Mouse (Mus musculus): ENCODE measurements around the gene Psma4. TPM values are rescaled to one million over a fixed set of nuclear protein-coding genes. Genes with fewer than 3 reads are reported as not detected.

The Psma4 gene
- 239 and 257 TPM in 2 replicates for polyA plus RNA-seq (2015; fragmentation: Nextera tagmentation; extraction: Ambion mirVana)

DNA sequence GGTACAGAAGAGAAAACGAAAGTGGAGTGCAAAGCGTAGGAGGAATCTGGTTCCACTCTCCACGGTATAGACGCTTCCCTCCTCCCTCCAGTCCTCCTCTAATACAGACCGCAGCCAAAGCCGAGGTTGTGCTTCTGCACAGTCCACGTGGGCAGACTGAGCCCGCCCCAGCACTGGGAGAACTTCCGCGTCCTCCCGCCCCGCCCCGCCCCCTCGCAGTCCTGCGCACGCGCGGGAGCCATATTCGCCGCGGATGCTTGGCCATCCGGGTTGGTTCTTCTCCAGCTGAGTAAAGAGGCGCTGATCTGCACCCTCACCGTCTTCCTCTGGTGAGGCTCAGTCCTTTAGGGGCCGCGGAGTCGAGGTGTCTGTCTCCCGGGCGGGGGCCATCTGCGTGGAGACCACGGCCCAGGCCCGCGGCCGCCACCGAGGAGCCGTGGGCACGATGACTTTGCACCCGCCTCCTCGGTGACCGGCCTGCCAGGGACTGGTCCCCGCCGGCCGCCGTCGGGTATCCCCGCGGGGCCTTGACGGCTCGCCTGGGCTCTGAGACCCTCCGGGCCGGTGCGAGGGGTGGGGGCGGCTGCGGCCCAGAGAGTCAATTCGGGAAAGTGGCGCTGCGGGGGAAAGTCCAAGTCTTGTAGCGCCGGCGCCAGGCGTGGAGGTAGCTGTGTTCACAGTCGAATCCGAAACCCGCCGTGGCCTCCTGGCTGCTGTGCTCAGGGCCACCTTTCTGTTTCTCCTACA, at the start of gene Psma4, which contains the start of gene AY074887:
Gene Psma4, plus strand, starts transcription at position 216 of the 747 bp plus-strand sequence.
Gene AY074887, minus strand, starts transcription at position 424 of the 747 bp plus-strand sequence.
- peak within 1 kb of the TSS; percentile 88 for H3K9ac ChIP-seq (ENCODE audit: low read depth, low read length)
- H3K4me2 ChIP-seq (replicated peaks; ENCODE audit: low read depth), result peak within 1 kb of the TSS; percentile 76
- WGBS, result under 1% methylated on average over 64 of the region's 65 CpGs
- H3K27ac ChIP-seq (ENCODE audit: low read depth, low read length), result peak within 1 kb of the TSS; percentile 85
- TF ChIP-seq CTCF (IDR thresholded peaks at IDR 0.05; ENCODE audit: low read depth), result no peak; the same call in 1 of the 2 replicates
- peak within 1 kb of the TSS; percentile 94 for H3K4me3 ChIP-seq (ENCODE audit: low read depth, low read length)
- 0 out of 2 replicates have a peak, but pooled peaks cover 7% of the 10 kb centered on the region for H3K4me1 ChIP-seq (replicated peaks; ENCODE audit: control insufficient read depth, insufficient read depth, low read length)
- peaks cover 18% of the 10 kb centered on the region for H3K36me3 ChIP-seq (ENCODE audit: control insufficient read depth, insufficient read depth)
- H3K27me3 ChIP-seq (replicated peaks; ENCODE audit: control insufficient read depth, insufficient read depth, low read length), result no peaks in the 10 kb centered on the region
- H3K9me3 ChIP-seq (ENCODE audit: control insufficient read depth), result no peaks in the 10 kb centered on the region
- ATAC-seq, result peak; percentile 99

GRCm38 (mm10) chr9:54909446-54909845, 41.1 kb upstream of the Psma4 start:
- H3K4me3 ChIP-seq (ENCODE audit: low read depth, low read length), result no peak overlapping the region
- no peak for ATAC-seq
- H3K27ac ChIP-seq (ENCODE audit: low read depth, low read length), result no peak overlapping the region
- no peak for TF ChIP-seq CTCF (IDR thresholded peaks at IDR 0.05; ENCODE audit: low read depth)
- H3K4me1 ChIP-seq (replicated peaks; ENCODE audit: control insufficient read depth, insufficient read depth, low read length), result no peaks in the 10 kb centered on the region
- no peaks in the 10 kb centered on the region for H3K27me3 ChIP-seq (replicated peaks; ENCODE audit: control insufficient read depth, insufficient read depth, low read length)
- H3K9me3 ChIP-seq (ENCODE audit: control insufficient read depth), result no peaks in the 10 kb centered on the region
- 50% methylated on average over 5 of the region's 5 CpGs for WGBS
- H3K4me2 ChIP-seq (replicated peaks; ENCODE audit: low read depth), result no peak overlapping the region
- H3K36me3 ChIP-seq (ENCODE audit: control insufficient read depth, insufficient read depth), result peaks cover 34% of the 10 kb centered on the region
- H3K9ac ChIP-seq (ENCODE audit: low read depth, low read length), result no peak overlapping the region

GRCm38 (mm10) chr9:54915576-54915975, 35.0 kb upstream of the Psma4 start:
- no peak for ATAC-seq
- H3K9ac ChIP-seq (ENCODE audit: low read depth, low read length), result no peak overlapping the region
- no peak overlapping the region for H3K27ac ChIP-seq (ENCODE audit: low read depth, low read length)
- H3K27me3 ChIP-seq (replicated peaks; ENCODE audit: control insufficient read depth, insufficient read depth, low read length), result no peaks in the 10 kb centered on the region
- TF ChIP-seq CTCF (IDR thresholded peaks at IDR 0.05; ENCODE audit: low read depth), result no peak
- H3K36me3 ChIP-seq (ENCODE audit: control insufficient read depth, insufficient read depth), result peaks cover 6% of the 10 kb centered on the region; the same call in 1 of the 2 replicates
- no peaks in the 10 kb centered on the region for H3K9me3 ChIP-seq (ENCODE audit: control insufficient read depth)
- no peak overlapping the region for H3K4me2 ChIP-seq (replicated peaks; ENCODE audit: low read depth)
- H3K4me1 ChIP-seq (replicated peaks; ENCODE audit: control insufficient read depth, insufficient read depth, low read length), result peaks cover 3% of the 10 kb centered on the region; the same call in 1 of the 2 replicates
- 63% methylated on average over 7 of the region's 7 CpGs for WGBS
- H3K4me3 ChIP-seq (ENCODE audit: low read depth, low read length), result no peak overlapping the region

DNA sequence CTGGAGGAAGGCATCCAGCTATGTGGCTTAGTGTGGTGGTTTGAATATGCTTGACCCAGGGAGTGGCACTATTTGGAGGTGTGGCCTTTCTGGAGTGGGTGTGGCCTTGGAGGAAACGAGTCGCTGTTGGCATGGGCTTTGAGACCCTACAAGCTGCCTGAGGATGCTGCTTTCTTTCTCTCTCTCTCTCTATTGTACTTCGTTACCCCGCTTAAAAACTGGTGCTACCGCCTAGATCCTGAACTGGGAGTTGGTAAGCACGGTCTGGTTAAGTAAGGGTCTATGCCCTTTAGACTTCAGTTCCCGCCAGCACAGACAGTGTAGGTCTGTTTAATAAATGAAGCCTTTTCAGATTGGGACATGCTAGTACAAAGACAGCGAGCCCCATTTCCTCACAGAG, 34.2 kb upstream of the Psma4 start:
- Histone ChIP-seq H3K4me1 (replicated peaks; ENCODE audit: control insufficient read depth, insufficient read depth, low read length) (peaks cover 3% of the 10 kb centered on the region; the same call in 1 of the 2 replicates), H3K4me3 (ENCODE audit: low read depth, low read length) (no peak overlapping the region), H3K4me2 (replicated peaks; ENCODE audit: low read depth) (peak overlapping the region; percentile 96), H3K9me3 (ENCODE audit: control insufficient read depth) (no peaks in the 10 kb centered on the region), H3K36me3 (ENCODE audit: control insufficient read depth, insufficient read depth) (peaks cover 3% of the 10 kb centered on the region; the same call in 1 of the 2 replicates), H3K27me3 (replicated peaks; ENCODE audit: control insufficient read depth, insufficient read depth, low read length) (no peaks in the 10 kb centered on the region), H3K9ac (ENCODE audit: low read depth, low read length) (no peak overlapping the region), H3K27ac (ENCODE audit: low read depth, low read length) (no peak overlapping the region)
- 71% methylated on average over 8 of the region's 8 CpGs for WGBS
- ATAC-seq, result no peak
- TF ChIP-seq CTCF (IDR thresholded peaks at IDR 0.05; ENCODE audit: low read depth), result no peak

DNA sequence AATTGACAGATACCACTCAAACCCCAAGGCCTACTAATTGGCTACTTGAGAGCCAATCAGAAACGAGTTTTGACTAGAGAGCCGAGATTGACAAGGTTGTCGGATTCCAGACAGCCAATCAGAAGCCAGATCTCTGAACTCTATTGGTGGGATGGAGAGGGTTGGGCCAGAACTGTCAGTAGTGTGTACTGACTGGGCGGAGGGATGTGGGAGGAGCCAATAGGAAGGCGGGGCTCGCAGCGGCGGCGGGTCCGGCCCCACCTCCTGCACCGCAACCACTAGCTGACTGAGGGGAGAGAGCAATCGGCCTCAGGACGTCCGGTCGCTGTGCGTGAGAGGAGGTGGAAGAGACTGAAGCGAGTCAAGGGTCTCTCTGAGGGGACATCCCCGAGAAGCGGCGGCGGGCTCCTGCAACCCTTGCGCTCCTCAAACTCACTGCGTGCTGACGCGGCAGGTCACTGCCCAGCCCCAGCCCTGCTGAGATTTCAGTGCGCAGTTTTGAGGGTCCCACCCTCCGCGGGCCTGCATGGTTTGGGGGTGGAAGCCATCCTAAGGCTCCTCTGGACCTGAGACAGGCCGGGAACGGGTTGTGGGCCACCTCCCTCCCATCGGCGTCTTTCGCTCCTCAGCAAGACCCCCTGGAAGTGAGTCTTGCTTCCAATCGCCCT, 33.4 kb upstream of the Psma4 start, which contains the start of gene Hykk:
Gene Hykk, plus strand, starts transcription at position 274 of the 668 bp plus-strand sequence.
- Histone ChIP-seq H3K4me3 (ENCODE audit: low read depth, low read length) (peak within 1 kb of the TSS; percentile 69), H3K4me1 (replicated peaks; ENCODE audit: control insufficient read depth, insufficient read depth, low read length) (peaks cover 3% of the 10 kb centered on the region; the same call in 1 of the 2 replicates), H3K27me3 (replicated peaks; ENCODE audit: control insufficient read depth, insufficient read depth, low read length) (no peaks in the 10 kb centered on the region), H3K27ac (ENCODE audit: low read depth, low read length) (no peak within 1 kb of the TSS; the same call in 1 of the 2 replicates), H3K9me3 (ENCODE audit: control insufficient read depth) (no peaks in the 10 kb centered on the region), H3K4me2 (replicated peaks; ENCODE audit: low read depth) (peak within 1 kb of the TSS; percentile 96), H3K9ac (ENCODE audit: low read depth, low read length) (peak within 1 kb of the TSS; percentile 61), H3K36me3 (ENCODE audit: control insufficient read depth, insufficient read depth) (no peaks in the 10 kb centered on the region)
- no peak for TF ChIP-seq CTCF (IDR thresholded peaks at IDR 0.05; ENCODE audit: low read depth)
- WGBS, result under 1% methylated on average over 34 of the region's 34 CpGs
- peak; percentile 93 for ATAC-seq

GRCm38 (mm10) chr9:54918191-54918590, 32.4 kb upstream of the Psma4 start:
- Histone ChIP-seq H3K9ac (ENCODE audit: low read depth, low read length) (no peak overlapping the region), H3K4me1 (replicated peaks; ENCODE audit: control insufficient read depth, insufficient read depth, low read length) (peaks cover 3% of the 10 kb centered on the region; the same call in 1 of the 2 replicates), H3K4me2 (replicated peaks; ENCODE audit: low read depth) (peak overlapping the region; percentile 96; the same call in 1 of the 2 replicates), H3K36me3 (ENCODE audit: control insufficient read depth, insufficient read depth) (no peaks in the 10 kb centered on the region), H3K27ac (ENCODE audit: low read depth, low read length) (no peak overlapping the region), H3K27me3 (replicated peaks; ENCODE audit: control insufficient read depth, insufficient read depth, low read length) (no peaks in the 10 kb centered on the region), H3K9me3 (ENCODE audit: control insufficient read depth) (no peaks in the 10 kb centered on the region), H3K4me3 (ENCODE audit: low read depth, low read length) (no peak overlapping the region)
- no peak for TF ChIP-seq CTCF (IDR thresholded peaks at IDR 0.05; ENCODE audit: low read depth)
- WGBS, result 76% methylated on average over 2 of the region's 2 CpGs
- ATAC-seq, result no peak

Data from intestine, postnatal 0 days (tissue).